Mouse (Mus musculus): ENCODE results near the gene Gm20683. TPM values are rescaled to one million over a fixed set of nuclear protein-coding genes. Genes with fewer than 3 reads are reported as not detected.
"Not testable (repeated sequence)": the region's sequence is repeated elsewhere in the genome, so short reads cannot be mapped to it uniquely, and the experiment has no call there.

Gene Gm20683
- total RNA-seq, 2 experiments from 2014 or later: 1.2 to 3.3 TPM

GRCm38 (mm10) chr17:25874148-25874720 is 32.7 kb upstream of the Gm20683 start:
- no peak for DNase-seq

- no peak for DNase-seq
These were observed 32.0 kb upstream of the Gm20683 start for GRCm38 (mm10) chr17:25873405-25874147.

- DNase-seq: no peak
These were observed 31.1 kb upstream of the Gm20683 start for GRCm38 (mm10) chr17:25872676-25873075.

- not testable (repeated sequence) for DNase-seq
These were observed 30.0 kb upstream of the Gm20683 start for GRCm38 (mm10) chr17:25871566-25871965.

GRCm38 (mm10) chr17:25869954-25870353 is 28.4 kb upstream of the Gm20683 start:
- no peak for DNase-seq

GRCm38 (mm10) chr17:25869498-25869897 is 27.9 kb upstream of the Gm20683 start:
- no peak for DNase-seq

GRCm38 (mm10) chr17:25868601-25869191 is 27.1 kb upstream of the Gm20683 start, which contains the start of gene Mcrip2:
Gene Mcrip2 (minus strand): TSS chr17:25868764.
- peak; percentile 89 to 92 for DNase-seq

GRCm38 (mm10) chr17:25867836-25868600 is 26.5 kb upstream of the Gm20683 start:
- DNase-seq: peak; percentile 76 to 82

- DNase-seq: no peak
These were observed 25.9 kb upstream of the Gm20683 start for GRCm38 (mm10) chr17:25867509-25867835.

GRCm38 (mm10) chr17:25866172-25866571 is 24.6 kb upstream of the Gm20683 start:
- DNase-seq: peak in 1 of 2 experiments; percentile 62

GRCm38 (mm10) chr17:25865288-25865687 is 23.7 kb upstream of the Gm20683 start:
- DNase-seq: no peak

GRCm38 (mm10) chr17:25864311-25864710 is 22.7 kb upstream of the Gm20683 start:
- no peak for DNase-seq

- DNase-seq: no peak
These were observed 22.1 kb upstream of the Gm20683 start for GRCm38 (mm10) chr17:25863681-25864080.

GRCm38 (mm10) chr17:25861704-25862612 is 20.4 kb upstream of the Gm20683 start:
- no peak for DNase-seq

GRCm38 (mm10) chr17:25860832-25861703 is 19.5 kb upstream of the Gm20683 start, which contains the start of gene Wdr90:
Gene Wdr90 (minus strand): TSS chr17:25861501.
- peak; percentile 92 to 95 for DNase-seq

GRCm38 (mm10) chr17:25860229-25860628 is 18.7 kb upstream of the Gm20683 start:
- no peak for DNase-seq

GRCm38 (mm10) chr17:25844396-25844901 is 2.9 kb upstream of the Gm20683 start, which contains the start of gene Rhot2:
Gene Rhot2 (minus strand): TSS chr17:25844851.
- DNase-seq: peak; percentile 97 to 98

GRCm38 (mm10) chr17:25843636-25844395 is 2.3 kb upstream of the Gm20683 start:
- DNase-seq: peak in 1 of 2 experiments; percentile 35

- DNase-seq: no peak
These were observed 1.6 kb upstream of the Gm20683 start for GRCm38 (mm10) chr17:25843122-25843521.
